Mouse (Mus musculus) MEL-GATA-1-ER (cell line): ENCODE results near the gene Colgalt2.

Source experiments
- DNase-seq: peaks from one replicate; pipeline ENCODE4 v3.0.0-alpha.2; 2012; ENCODE audit warnings: low read depth; ENCODE audit errors: extremely low read depth

Colgalt2 gene

GRCm38 (mm10) chr1:152476126-152476525 lies 76.5 kb downstream of the Colgalt2 start:
- DNase-seq, result no peak

GRCm38 (mm10) chr1:152490842-152491241 lies 91.2 kb downstream of the Colgalt2 start:
- no peak for DNase-seq

- no peak for DNase-seq
Measured at GRCm38 (mm10) chr1:152492258-152492657, 92.6 kb downstream of the Colgalt2 start.

- DNase-seq, result no peak
Measured at GRCm38 (mm10) chr1:152496831-152497230, 97.2 kb downstream of the Colgalt2 start.

- no peak for DNase-seq
Measured at GRCm38 (mm10) chr1:152497581-152497980, 98.0 kb downstream of the Colgalt2 start.

- DNase-seq, result no peak
Measured at GRCm38 (mm10) chr1:152499802-152500201, 100.2 kb downstream of the Colgalt2 start.

GRCm38 (mm10) chr1:152506175-152506574 lies 106.5 kb downstream of the Colgalt2 start:
- no peak for DNase-seq

GRCm38 (mm10) chr1:152506726-152507125 lies 107.1 kb downstream of the Colgalt2 start:
- DNase-seq, result no peak

GRCm38 (mm10) chr1:152508481-152509220 lies 109.0 kb downstream of the Colgalt2 start:
- no peak for DNase-seq

GRCm38 (mm10) chr1:152511237-152511636 lies 111.6 kb downstream of the Colgalt2 start:
- peak; percentile 59 for DNase-seq

- no peak for DNase-seq
Measured at GRCm38 (mm10) chr1:152514256-152514655, 114.6 kb downstream of the Colgalt2 start.

- no peak for DNase-seq
Measured at GRCm38 (mm10) chr1:152517057-152517570, 117.5 kb downstream of the Colgalt2 start.

- no peak for DNase-seq
Measured at GRCm38 (mm10) chr1:152518971-152519370, 119.3 kb downstream of the Colgalt2 start.

- DNase-seq, result peak; percentile 13
Measured at GRCm38 (mm10) chr1:152520798-152521575, 121.4 kb downstream of the Colgalt2 start.

GRCm38 (mm10) chr1:152522226-152522625 lies 122.6 kb downstream of the Colgalt2 start:
- DNase-seq, result no peak

GRCm38 (mm10) chr1:152523292-152523691 lies 123.7 kb downstream of the Colgalt2 start:
- DNase-seq, result no peak

GRCm38 (mm10) chr1:152524098-152524892 lies 124.7 kb downstream of the Colgalt2 start:
- no peak for DNase-seq

GRCm38 (mm10) chr1:152524987-152525648 lies 125.5 kb downstream of the Colgalt2 start:
- DNase-seq, result peak; percentile 38

GRCm38 (mm10) chr1:152526154-152526553 lies 126.5 kb downstream of the Colgalt2 start:
- no peak for DNase-seq

- no peak for DNase-seq
Measured at GRCm38 (mm10) chr1:152528214-152528613, 128.6 kb downstream of the Colgalt2 start.

- DNase-seq, result no peak
Measured at GRCm38 (mm10) chr1:152528778-152529177, 129.1 kb downstream of the Colgalt2 start.
